Mouse (Mus musculus) forebrain, embryonic 14.5 days (tissue): ENCODE data around the gene Samd4b. TPM values are rescaled to one million over a fixed set of nuclear protein-coding genes. Genes with fewer than 3 reads are reported as not detected.

Experiments used
- ATAC-seq: fragments of 200-750 bp; cut with Nextera tagmentation; 2 replicates; pipeline ENCODE4 v1.8.0; 2017; ENCODE audit warnings: mild to moderate bottlenecking, moderate library complexity
- DNase-seq: peaks from one replicate; pipeline ENCODE4 v3.0.0-alpha.2; 2015; ENCODE audit warnings: low spot score
- H3K27ac ChIP-seq: fragments of 300-500 bp; sonication (generic); 2 replicates; pipeline ENCODE4 v1.5.1; 2014; ENCODE audit warnings: low read depth, mild to moderate bottlenecking, control low read depth, low read length, moderate library complexity
- H3K27me3 ChIP-seq: fragments of 300-500 bp; sonication (generic); replicated peaks from 2 replicates; pipeline ENCODE4 v1.6.1; 2014; ENCODE audit warnings: low read length, control low read depth, mixed read lengths; ENCODE audit not compliant: control insufficient read depth, insufficient read depth
- H3K36me3 ChIP-seq: fragments of 300-500 bp; sonication (generic); 2 replicates; pipeline ENCODE4 v1.6.1; 2014; ENCODE audit warnings: low read length, control low read depth; ENCODE audit not compliant: control insufficient read depth, insufficient read depth
- H3K4me1 ChIP-seq: fragments of 300-500 bp; sonication (generic); 2 replicates; pipeline ENCODE4 v1.6.1; 2014; ENCODE audit warnings: antibody characterized with exemption, low read length, control low read depth; ENCODE audit not compliant: control insufficient read depth, insufficient read depth
- H3K4me2 ChIP-seq: fragments of 300-500 bp; sonication (generic); 2 replicates; pipeline ENCODE4 v1.6.1; 2014; ENCODE audit warnings: mild to moderate bottlenecking, control low read depth, low read length
- H3K4me3 ChIP-seq: fragments of 300-500 bp; sonication (generic); 2 replicates; pipeline ENCODE4 v1.5.1; 2014; ENCODE audit warnings: low read depth, low read length, control low read depth
- H3K9ac ChIP-seq: fragments of 300-500 bp; sonication (generic); 2 replicates; pipeline ENCODE4 v1.6.1; 2014; ENCODE audit warnings: mild to moderate bottlenecking, low read length, control low read depth, moderate library complexity
- H3K9me3 ChIP-seq: fragments of 300-500 bp; sonication (generic); replicated peaks from 2 replicates; pipeline ENCODE4 v1.6.1; 2016; ENCODE audit warnings: low read length, control low read depth, mixed read lengths; ENCODE audit not compliant: control insufficient read depth
- WGBS: fragments of 180-500 bp; shearing (Covaris S2); extraction: QIAGEN DNeasy Blood & Tissue Kit; methylation state at CpG from one replicate; pipeline ENCODE4 v1.1.7; 2014; 5-methylcytosine and 5-hydroxymethylcytosine counted together
- polyA plus RNA-seq: library from polyadenylated mRNA; unstranded; fragments of >200 nt; fragmentation: Nextera tagmentation; extraction: Ambion mirVana; gene quantifications from 2 replicates; pipeline ENCODE4 v1.2.1, GENCODE M21; 2014

The Samd4b gene
- polyA plus RNA-seq, 1 experiment from 2014 or later = 20.1 TPM

DNA sequence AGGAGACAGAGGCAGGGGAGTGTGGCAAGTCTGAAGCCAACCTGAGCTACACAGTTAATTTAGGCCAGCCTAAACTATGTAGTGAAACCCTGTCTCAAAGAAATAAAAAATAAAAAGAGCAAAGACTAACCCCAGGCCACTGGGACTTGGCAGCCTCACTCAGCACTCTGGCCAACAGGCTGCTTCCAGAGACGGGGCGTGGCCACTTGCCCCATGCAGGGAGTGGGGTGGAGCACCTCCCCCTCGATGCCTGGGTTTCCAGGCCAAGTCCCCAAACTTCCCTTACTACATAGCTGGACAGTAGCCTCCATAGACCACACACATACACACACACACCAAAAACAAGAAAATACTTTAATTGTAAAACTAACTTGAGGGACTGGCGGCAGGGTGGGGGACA, 39.5 kb downstream of the Samd4b start:
- no peak overlapping the region for H3K4me2 ChIP-seq
- H3K9me3 ChIP-seq = no peaks in the 10 kb centered on the region
- ATAC-seq (no peak), DNase-seq (no peak)
- no peak overlapping the region for H3K4me3 ChIP-seq
- H3K4me1 ChIP-seq = no peaks in the 10 kb centered on the region
- WGBS = 78% methylated on average over 4 of the region's 4 CpGs
- H3K27me3 ChIP-seq = no peaks in the 10 kb centered on the region
- H3K36me3 ChIP-seq = peaks cover 41% of the 10 kb centered on the region
- no peak overlapping the region for H3K9ac ChIP-seq
- no peak overlapping the region for H3K27ac ChIP-seq

DNA sequence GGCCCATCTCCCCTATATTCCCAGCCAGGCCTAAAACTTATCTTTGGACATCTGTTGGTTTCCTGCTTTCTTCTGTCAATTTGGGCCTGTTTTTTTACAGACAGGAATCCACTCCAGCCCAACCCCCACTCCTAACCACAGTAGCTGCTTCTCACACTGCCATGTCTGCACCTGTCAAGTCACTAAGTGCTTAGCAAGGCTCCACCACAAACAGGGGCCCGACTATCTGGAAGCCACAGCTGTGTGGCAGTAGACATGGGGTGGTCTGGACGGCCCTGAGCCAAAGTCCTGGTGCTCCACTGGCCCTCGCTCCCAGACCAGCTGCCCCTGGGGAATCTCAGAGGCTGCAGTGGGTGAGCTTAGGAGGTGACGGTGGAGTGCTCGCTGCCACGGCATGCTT, 40.2 kb downstream of the Samd4b start:
- Histone ChIP-seq H3K4me2 (no peak overlapping the region), H3K27me3 (no peaks in the 10 kb centered on the region), H3K9ac (no peak overlapping the region), H3K36me3 (peaks cover 35% of the 10 kb centered on the region), H3K9me3 (no peaks in the 10 kb centered on the region), H3K4me1 (no peaks in the 10 kb centered on the region), H3K4me3 (no peak overlapping the region), H3K27ac (no peak overlapping the region)
- DNase-seq (no peak), ATAC-seq (no peak)
- WGBS = 87% methylated on average over 6 of the region's 6 CpGs

DNA sequence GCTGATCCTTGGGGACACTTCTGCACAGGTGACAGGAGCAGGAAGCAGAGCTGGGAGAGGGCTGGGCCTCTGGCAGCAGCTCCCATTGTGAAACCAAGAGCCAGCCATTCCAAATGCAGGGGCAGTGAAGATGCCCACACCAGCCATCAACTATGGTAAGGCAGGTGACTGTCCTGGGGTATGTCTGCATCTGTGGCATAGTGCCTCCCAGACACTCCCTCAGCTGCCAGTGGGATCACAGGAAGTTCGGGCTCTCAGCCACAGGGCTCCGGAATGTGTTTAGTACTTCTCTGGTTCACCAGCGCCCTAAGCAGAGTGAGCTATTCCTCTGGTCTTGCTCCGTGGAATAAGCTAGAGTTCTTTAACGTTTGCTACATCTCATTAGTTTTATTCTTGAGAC, 40.9 kb downstream of the Samd4b start:
- no peak for ATAC-seq

DNA sequence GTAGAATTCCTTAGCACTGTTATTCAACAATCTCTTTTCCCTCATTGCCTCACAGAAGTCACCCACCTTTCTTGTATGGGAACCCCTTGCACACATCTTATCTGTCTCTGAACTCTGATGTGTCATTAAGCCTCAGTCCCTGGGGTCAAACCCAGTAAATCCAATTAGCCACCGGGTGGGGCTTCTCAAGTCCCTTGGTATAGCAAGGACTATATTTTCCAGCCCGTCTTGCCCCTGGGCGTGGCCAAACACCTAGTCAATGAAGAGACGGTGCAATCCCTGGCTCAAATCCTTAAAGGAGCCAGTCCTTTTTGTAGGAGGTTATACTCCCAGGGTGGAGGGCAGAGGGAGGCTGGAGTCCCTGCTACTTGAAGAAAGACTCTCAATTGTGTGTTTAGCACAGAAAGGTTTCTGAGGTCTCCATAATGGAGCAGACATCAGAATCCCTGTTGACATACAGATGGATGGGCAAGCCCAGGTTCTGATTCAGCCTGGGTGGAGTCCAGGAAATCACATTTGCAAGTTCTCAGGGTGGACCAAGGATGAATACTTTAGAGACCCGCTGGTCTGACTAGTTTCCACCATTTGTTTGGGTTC, 41.9 kb downstream of the Samd4b start:
- Histone ChIP-seq H3K9ac (no peak overlapping the region), H3K4me1 (no peaks in the 10 kb centered on the region), H3K4me2 (no peak overlapping the region), H3K27me3 (no peaks in the 10 kb centered on the region), H3K4me3 (no peak overlapping the region), H3K36me3 (peaks cover 24% of the 10 kb centered on the region), H3K27ac (no peak overlapping the region), H3K9me3 (no peaks in the 10 kb centered on the region)
- DNase-seq (no peak), ATAC-seq (no peak)
- 10% methylated on average over 5 of the region's 5 CpGs for WGBS

More for the DNA sequence above, 40.9 kb downstream of the Samd4b start:
- Histone ChIP-seq H3K4me3 (no peak overlapping the region), H3K9ac (no peak overlapping the region), H3K27me3 (no peaks in the 10 kb centered on the region), H3K9me3 (no peaks in the 10 kb centered on the region), H3K27ac (no peak overlapping the region), H3K4me1 (no peaks in the 10 kb centered on the region), H3K4me2 (no peak overlapping the region), H3K36me3 (peaks cover 29% of the 10 kb centered on the region)
- WGBS = 80% methylated on average over 5 of the region's 5 CpGs
- DNase-seq = no peak

DNA sequence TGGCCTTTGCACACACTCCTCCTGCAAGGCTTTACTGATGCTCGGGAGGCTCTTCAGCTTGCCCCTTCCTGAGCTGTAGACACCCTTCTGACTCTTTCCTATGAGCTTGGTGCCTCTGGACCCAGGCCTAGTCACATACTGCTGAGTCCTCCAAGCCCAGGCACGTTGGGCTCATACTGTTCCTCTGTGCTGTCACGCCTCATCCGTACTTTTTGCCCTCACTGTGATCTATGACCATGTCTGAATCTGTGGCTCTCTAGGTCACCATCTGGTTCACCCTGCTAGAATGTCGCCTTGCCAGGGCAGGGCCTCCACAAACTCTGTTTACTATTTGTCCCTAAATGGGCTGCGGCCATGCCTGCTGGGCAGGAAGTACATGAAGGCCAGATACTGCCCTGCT, 44.9 kb downstream of the Samd4b start:
- Histone ChIP-seq H3K27ac (no peak overlapping the region), H3K27me3 (no peaks in the 10 kb centered on the region), H3K9ac (no peak overlapping the region), H3K9me3 (no peaks in the 10 kb centered on the region), H3K36me3 (no peaks in the 10 kb centered on the region), H3K4me1 (no peaks in the 10 kb centered on the region), H3K4me2 (no peak overlapping the region), H3K4me3 (no peak overlapping the region)
- DNase-seq = no peak
- ATAC-seq = no peak
- WGBS = 94% methylated on average over 6 of the region's 6 CpGs

DNA sequence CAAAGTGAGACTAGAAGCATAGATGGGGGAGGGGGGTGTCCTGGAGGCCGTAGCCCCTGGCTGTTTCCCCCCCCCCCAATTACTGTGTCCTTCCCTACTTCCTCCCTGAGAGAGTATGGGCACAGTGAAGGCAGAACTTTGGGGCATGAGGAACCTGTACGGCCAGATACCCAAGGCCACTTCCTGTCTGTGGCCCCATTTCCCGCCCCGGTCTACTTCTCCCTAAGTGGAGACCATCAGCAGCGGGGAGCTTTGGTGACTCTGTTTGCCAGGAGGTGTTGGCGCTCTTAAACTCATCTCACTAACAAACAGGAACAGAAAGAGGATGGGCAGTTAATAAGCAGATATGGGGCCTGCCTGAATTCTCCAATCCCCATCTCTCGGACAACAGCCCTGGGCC, 50.3 kb downstream of the Samd4b start:
- H3K27me3 ChIP-seq = peaks cover 31% of the 10 kb centered on the region

DNA sequence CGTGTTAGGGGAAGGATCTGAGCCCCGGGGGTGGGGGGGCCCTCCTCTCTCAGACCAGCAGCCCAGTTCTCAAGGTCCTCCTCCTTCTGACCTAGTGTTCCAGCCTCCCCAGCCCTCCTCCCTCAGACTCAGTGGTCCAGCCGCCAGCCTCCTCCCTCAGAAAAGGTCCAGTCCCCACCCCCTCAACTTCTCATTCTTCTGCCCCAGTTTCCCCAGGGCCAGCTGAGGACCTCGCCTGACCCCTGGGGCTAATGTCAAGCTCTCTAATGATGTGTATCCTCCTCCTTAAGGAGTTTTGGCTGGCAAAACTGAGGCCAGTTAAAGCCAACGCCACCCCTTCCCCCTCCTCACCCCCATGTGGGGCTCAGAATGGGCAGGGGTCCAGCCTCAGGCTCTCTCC, 50.8 kb downstream of the Samd4b start, which contains the start of gene Nccrp1:
Gene Nccrp1, minus strand, starts transcription at position 101 of the 400 bp plus-strand sequence.
- WGBS = 7% methylated on average over 5 of the region's 5 CpGs
- peak within 1 kb of the TSS; percentile 19 for H3K4me3 ChIP-seq
- peak within 1 kb of the TSS; percentile 40; the same call in 1 of the 2 replicates for H3K9ac ChIP-seq
- no peaks in the 10 kb centered on the region for H3K9me3 ChIP-seq
- DNase-seq = no peak
- H3K4me1 ChIP-seq = no peaks in the 10 kb centered on the region; the same call in 1 of the 2 replicates
- peaks cover 31% of the 10 kb centered on the region for H3K27me3 ChIP-seq
- H3K27ac ChIP-seq = no peak within 1 kb of the TSS
- peak within 1 kb of the TSS; percentile 52 for H3K4me2 ChIP-seq
- ATAC-seq = no peak
- no peaks in the 10 kb centered on the region for H3K36me3 ChIP-seq

More for the DNA sequence above, 50.3 kb downstream of the Samd4b start:
- DNase-seq (no peak), ATAC-seq (no peak)
- Histone ChIP-seq H3K4me2 (no peak overlapping the region), H3K27ac (no peak overlapping the region), H3K4me1 (no peaks in the 10 kb centered on the region; the same call in 1 of the 2 replicates), H3K9ac (no peak overlapping the region), H3K36me3 (no peaks in the 10 kb centered on the region), H3K9me3 (no peaks in the 10 kb centered on the region), H3K4me3 (no peak overlapping the region)
- WGBS = 74% methylated on average over 7 of the region's 7 CpGs

DNA sequence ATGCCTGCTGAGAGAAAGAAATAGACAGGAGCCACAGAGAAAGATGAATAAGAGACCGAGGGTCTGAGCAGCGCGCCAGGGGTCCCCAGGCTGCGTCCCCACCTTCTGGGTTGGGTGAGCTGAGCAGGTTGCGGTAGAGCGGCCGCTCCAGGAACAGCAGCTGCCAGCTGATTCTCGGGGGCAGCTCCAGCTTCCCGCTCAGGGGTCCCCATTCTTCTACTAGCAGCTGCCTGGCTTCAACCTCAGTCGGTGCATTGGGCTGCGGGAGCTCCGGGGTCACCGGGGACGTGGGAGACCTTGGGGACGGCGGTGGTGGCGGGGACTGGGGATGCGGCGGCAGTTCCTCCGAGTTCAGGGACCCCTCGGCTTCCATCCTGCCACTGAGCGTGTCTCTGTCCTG, 51.3 kb downstream of the Samd4b start:
- H3K9me3 ChIP-seq = no peaks in the 10 kb centered on the region
- WGBS = 1% methylated on average over 22 of the region's 22 CpGs
- peak overlapping the region; percentile 19 for H3K4me3 ChIP-seq
- H3K4me2 ChIP-seq = peak overlapping the region; percentile 52
- H3K36me3 ChIP-seq = no peaks in the 10 kb centered on the region
- H3K9ac ChIP-seq = peak overlapping the region; percentile 40; the same call in 1 of the 2 replicates
- DNase-seq (no peak), ATAC-seq (no peak)
- peaks cover 31% of the 10 kb centered on the region for H3K27me3 ChIP-seq
- H3K4me1 ChIP-seq = no peaks in the 10 kb centered on the region; the same call in 1 of the 2 replicates
- H3K27ac ChIP-seq = no peak overlapping the region

DNA sequence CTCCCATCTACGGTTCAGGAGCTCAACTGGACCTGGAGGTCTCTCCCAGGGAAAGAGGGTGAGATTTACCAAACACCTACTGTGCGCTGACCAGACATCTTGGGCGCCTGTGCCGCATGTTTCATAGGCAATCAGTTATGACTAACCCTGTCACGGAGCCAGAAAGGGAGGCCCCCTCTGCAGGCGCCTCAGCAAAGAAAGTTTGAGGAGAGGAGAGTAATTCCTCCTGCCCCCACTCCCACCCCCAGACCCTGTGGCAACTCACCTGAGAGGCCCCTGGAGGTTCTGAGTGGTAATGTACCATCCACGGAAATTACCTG, 52.1 kb downstream of the Samd4b start:
- no peak overlapping the region for H3K4me3 ChIP-seq
- DNase-seq = no peak
- no peaks in the 10 kb centered on the region for H3K36me3 ChIP-seq
- no peak overlapping the region for H3K27ac ChIP-seq
- H3K4me2 ChIP-seq = no peak overlapping the region
- ATAC-seq = no peak
- no peak overlapping the region for H3K9ac ChIP-seq
- H3K27me3 ChIP-seq = peaks cover 31% of the 10 kb centered on the region
- H3K4me1 ChIP-seq = no peaks in the 10 kb centered on the region; the same call in 1 of the 2 replicates
- no peaks in the 10 kb centered on the region for H3K9me3 ChIP-seq
- WGBS = 47% methylated on average over 7 of the region's 7 CpGs
